Mouse (Mus musculus) Muller cell, postnatal 12 days (primary cell): ENCODE data around the gene Pbrm1.
A peak's percentile ranks its signal among the peaks of the same experiment; 100 is the strongest.

Experiments
- DNase-seq: peaks from one replicate; pipeline ENCODE4 v3.0.0-alpha.2; 2015; ENCODE audit errors: inconsistent ontology term

The Pbrm1 gene

GRCm38 (mm10) chr14:31018860-31019291, at the start of gene Pbrm1, which contains the start of gene Gnl3:
Gene Pbrm1, plus strand, starts transcription at chr14:31019138.
Gene Gnl3, minus strand, starts transcription at chr14:31019152.
- peak; percentile 97 for DNase-seq

- peak; percentile 97 for DNase-seq
These were observed 44.7 kb upstream of the Pbrm1 start for GRCm38 (mm10) chr14:30974204-30974603.

GRCm38 (mm10) chr14:30976222-30976621, 42.7 kb upstream of the Pbrm1 start:
- no peak for DNase-seq

GRCm38 (mm10) chr14:30996417-30996816, 22.5 kb upstream of the Pbrm1 start:
- no peak for DNase-seq

- DNase-seq = no peak
These were observed 18.6 kb upstream of the Pbrm1 start for GRCm38 (mm10) chr14:31000356-31000755.

DNA sequence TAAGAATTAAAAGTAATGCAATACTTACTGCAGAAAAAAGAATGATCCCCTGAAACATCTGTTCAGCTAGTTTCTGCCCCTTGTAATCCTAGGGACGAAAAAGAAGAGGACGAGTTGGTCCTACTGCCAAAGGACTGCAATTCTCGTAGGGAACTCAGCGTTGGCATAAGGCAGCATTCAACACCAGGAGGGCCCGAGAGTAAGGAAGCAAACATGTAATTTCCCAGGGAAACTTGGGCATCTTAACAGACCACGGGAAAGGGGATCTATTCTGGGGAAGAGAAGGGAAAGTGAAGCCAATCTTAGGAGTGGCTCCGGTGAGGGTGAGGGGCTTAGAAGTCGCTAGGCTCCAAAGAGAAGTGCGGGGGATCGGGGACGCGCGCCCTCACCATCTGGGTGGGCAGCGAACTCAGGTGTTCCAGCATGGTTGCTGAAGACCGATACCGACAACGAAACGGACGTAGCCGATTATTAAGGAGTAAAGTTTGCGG, 18.1 kb upstream of the Pbrm1 start:
- no peak for DNase-seq

- peak; percentile 93 for DNase-seq
These were observed 17.4 kb upstream of the Pbrm1 start, which contains the start of the genes Glt8d1 and Spcs1 for GRCm38 (mm10) chr14:31001307-31002205. Gene Glt8d1, plus strand, starts transcription at chr14:31001400. Gene Spcs1, minus strand, starts transcription at chr14:31001672.

- no peak for DNase-seq
These were observed 14.4 kb upstream of the Pbrm1 start for GRCm38 (mm10) chr14:31004527-31004926.

GRCm38 (mm10) chr14:31006779-31007178, 12.2 kb upstream of the Pbrm1 start:
- DNase-seq = no peak

DNA sequence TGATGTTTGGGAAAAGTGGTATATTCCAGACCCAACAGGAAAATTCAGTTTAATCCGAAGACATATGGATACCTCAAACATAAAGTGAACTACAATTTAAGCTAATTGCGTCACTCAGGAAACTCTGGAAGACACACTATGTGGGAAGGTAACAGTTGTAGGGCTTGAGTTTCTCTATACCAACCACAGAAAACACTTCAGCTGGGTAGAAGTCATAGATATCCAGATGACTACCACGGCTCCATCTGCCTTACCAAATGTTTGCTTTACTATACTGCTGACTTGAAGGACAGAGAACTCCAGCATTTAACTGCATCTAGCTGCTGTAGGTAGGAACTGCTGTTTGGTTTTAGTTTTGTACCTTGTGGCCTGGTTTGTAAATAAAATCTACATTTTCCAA, 7.3 kb upstream of the Pbrm1 start:
- DNase-seq = no peak

DNA sequence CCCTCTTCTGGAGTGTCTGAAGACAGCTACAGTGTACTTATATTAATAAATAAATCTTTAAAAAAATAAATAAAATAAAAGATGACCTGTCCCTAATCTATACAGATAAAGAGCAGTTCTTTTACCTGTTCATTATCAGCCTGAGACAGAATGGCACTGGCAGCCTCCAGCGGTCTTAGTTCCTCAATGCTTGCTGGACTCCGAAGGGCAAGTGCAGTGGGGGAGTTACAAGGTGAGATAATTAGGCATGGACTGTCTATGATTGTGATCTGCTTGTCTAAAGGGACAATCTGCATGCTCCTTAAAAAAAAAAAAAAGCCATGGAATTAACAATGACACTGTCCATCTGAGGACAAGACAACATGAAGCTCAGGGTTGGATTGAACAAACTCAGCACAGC, 5.0 kb upstream of the Pbrm1 start:
- no peak for DNase-seq

DNA sequence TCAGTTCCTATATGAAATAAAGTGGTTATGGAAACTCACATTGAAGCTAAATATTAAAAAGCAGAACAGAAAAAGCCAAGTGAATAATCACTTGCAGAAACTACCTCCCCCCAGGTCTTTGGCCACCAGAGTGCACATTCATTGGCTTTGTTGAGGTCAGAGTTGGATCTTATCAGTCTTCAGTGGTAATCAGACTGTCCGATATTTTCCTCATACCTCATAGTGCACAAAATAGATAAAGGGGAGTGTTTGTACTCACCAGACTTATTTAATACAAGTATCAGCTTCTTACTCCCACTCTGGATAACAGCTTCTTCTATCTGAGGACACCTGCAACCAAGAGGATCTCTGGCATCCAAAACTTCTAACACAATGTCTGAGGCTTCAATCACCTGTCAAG, 2.9 kb upstream of the Pbrm1 start:
- DNase-seq = no peak

DNA sequence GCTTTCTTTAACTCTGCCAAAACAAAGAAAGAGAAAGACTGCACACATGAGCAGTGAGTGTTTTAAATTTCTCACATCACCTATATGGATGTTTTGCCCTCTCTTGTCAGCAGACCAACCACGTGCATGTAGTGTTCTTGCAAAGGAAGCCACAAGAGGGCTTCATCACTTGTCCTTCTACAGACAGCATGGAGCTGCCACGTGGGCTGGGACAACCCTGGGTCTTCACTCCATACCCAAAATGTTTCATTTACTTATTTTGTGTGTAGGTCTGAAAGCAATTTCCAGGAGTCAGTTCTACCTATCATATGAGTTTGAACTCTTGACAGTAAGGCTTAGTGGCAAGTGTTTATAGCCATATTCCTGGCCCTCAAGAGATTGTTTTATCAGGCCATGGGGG, 1.1 kb upstream of the Pbrm1 start:
- DNase-seq = peak; percentile 25

DNA sequence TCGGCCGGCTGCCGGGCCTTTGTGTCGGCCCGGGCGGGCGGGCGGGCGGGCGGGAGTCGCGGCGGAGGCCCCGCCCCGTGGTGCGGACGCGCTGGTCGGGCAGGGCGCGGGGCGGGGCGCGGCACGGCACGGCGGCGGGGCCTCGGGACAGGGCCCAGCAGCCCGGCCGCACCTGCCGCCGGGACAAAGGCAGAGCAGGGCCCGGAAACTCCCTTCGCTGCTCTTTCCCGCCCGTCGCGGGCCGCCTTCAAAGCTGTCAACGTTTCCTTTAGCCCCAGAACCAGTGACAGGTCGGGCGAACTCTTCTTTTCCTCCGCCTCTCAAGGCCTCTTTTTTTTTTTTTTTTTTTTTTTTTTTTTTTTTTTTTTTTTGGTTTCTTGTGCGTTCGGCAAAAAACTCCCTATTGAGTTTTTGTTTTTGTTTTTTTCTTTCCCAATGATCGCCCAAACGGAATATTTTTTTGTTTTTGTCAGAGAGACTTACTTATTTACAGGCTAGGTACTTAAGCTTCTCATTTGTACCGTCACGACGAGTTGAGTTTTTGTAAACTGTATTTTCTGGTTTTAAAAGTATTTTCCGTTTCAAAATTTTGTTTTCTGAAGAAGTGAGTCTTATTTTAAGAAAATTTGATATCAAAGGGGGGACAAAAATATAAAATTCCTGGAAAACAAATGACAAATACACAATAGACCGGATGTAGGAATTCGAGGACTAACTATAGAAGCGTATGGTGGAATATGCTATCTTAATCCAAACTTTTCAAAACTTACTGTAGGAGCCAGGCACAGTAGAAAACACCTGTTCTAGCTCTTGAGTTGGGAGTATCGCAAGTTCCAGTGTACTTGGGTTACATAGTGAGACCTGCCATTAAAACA, 630 bp downstream of the Pbrm1 start:
- peak; percentile 91 for DNase-seq

DNA sequence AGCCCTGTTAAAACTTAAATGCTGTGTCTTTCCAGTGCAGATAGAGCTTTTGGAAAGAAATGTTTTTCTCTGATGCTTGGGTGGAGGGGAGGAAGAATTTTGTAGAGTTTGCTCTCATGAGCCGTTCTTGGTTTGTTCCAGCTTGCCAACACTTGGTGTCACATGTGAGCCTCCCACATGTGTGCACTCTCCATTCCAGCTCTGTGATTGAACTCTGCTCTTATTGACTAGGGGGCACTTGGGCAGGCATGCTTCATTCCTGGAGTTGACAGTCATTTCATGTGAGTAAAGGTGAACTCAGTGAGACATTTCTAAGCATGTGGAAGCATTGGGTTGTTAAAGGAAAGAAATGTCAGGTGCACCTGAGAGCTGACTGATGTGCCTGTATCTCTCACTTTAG, 3.6 kb downstream of the Pbrm1 start:
- DNase-seq = no peak

DNA sequence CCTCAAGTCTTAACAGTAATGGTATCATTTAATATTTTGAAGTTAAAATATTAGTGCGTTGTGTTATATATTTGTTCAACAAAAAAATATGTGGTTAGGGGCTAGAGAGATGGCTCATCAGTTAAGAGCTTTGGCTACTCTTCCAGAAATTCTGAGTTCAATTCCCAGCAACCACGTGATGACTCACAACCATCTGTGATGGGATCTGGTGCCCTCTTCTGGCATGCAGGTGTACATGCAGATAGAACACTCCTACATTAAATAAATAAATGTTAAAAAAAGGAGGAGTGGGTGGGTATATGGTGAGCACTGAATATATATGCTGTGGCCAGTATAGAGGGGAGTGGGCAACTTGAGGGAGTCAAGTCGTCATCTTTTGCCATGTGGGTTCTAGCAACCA, 6.8 kb downstream of the Pbrm1 start:
- DNase-seq = no peak

DNA sequence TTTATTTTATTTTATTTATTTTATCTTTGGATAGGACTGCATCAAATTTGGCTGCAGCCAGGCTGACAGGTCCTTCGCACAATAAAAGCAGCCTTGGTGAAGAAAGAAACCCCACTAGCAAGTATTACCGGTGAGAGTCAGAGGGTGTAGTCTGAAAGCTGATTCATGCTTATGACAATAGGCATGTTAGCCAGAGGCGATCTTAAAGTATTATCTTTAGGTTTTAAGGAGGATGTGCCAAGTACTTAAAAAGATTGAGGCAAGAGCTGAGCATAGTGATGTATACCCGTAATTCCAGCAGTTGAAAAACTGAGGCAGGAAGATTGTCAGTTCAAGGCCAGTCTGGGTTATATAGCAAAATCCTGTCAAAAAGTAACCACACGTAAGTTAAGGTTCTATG, 26.4 kb downstream of the Pbrm1 start:
- DNase-seq = no peak

DNA sequence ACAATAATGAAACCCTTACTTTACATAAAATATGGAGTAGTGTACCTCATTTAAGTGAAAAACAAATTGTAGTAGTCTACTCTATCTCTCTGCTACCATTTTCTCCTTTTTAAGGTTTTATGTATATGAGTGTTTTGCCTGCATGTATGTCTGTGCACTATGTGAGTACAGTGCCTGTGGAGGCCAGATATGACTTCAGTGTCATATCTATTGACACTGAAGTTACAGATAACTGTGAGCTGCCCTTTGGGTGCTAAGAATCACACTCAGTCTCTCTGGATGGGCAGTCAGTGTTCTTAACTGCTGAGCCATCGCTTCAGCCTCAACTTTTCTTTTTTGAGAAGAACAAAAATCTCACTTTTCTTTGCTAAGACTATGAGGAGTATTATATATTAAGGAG, 26.9 kb downstream of the Pbrm1 start:
- no peak for DNase-seq

DNA sequence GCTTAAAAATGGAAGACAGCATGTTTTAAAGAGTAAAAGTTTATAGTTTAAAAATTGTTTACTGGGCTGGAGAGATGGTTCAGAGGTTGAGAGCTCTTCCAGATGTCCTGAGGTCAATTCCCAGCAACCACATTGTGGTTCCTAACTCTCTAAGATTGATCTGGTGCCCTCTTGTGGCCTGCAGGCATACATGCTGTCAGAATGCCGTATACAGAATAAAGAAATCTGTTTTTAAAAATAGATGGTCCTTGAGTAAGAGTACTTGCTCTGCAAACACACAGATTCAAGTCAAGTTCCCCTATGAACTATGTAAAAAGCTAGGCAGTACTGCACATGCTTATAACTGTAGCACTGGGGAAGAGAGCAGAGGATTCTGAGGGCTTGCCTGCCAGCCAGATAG, 43.3 kb downstream of the Pbrm1 start:
- DNase-seq = no peak

DNA sequence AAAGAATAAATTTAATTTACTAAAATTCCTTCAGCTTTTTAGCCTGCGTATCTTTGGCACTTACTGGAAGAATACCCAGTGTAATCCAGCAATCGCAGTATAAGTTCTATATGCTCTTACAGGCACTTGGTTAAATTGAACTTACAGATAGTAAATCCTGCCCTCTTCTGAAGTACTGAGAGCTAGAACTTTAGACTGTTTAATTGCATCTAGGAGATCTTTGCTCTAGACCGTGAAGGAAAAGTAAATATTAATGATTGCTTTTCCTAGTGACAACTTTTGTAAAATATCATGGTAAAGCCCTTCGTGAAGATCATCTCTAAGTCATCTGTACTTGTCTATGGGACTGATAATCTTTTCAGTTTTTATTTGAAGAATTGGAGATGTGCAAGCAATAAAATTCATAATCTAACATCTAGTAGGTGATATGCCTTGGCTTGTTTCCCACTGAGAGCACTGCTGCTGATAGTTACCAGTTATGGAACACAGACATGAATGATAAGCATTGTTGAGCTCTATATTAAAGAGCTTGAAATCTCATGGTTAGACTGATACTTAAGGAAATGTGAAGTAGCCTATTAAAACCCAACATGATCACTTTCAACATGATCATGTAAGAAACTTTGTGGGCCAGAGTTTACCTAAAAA, 50.3 kb downstream of the Pbrm1 start:
- no peak for DNase-seq

- no peak for DNase-seq
These were observed 59.8 kb downstream of the Pbrm1 start for GRCm38 (mm10) chr14:31078597-31079208.
